Mouse (Mus musculus) hindbrain, embryonic 14.5 days (tissue): ENCODE measurements around the gene Ppfia1. TPM values are rescaled to one million over a fixed set of nuclear protein-coding genes. Genes with fewer than 3 reads are reported as not detected.

Experiments used
- ATAC-seq: fragments of 200-750 bp; cut with Nextera tagmentation; 2 replicates; pipeline ENCODE4 v1.8.0; 2017; ENCODE audit warnings: moderate number of reproducible peaks, mild to moderate bottlenecking, moderate TSS enrichment, moderate library complexity; ENCODE audit not compliant: low FRiP score
- DNase-seq: peaks from one replicate; pipeline ENCODE4 v3.0.0-alpha.2; 2015; ENCODE audit warnings: low spot score
- H3K27ac ChIP-seq: fragments of 300-500 bp; sonication (generic); 2 replicates; pipeline ENCODE4 v1.5.1; 2014; ENCODE audit warnings: mild to moderate bottlenecking, moderate library complexity
- H3K27me3 ChIP-seq: fragments of 300-500 bp; sonication (generic); 2 replicates; pipeline ENCODE4 v1.6.1; 2014; ENCODE audit warnings: mild to moderate bottlenecking, low read length, mixed read lengths; ENCODE audit not compliant: control insufficient read depth, insufficient read depth
- H3K36me3 ChIP-seq: fragments of 300-500 bp; sonication (generic); replicated peaks from 2 replicates; pipeline ENCODE4 v1.6.1; 2014; ENCODE audit not compliant: control insufficient read depth, insufficient read depth
- H3K4me1 ChIP-seq: fragments of 300-500 bp; sonication (generic); replicated peaks from 2 replicates; pipeline ENCODE4 v1.6.1; 2014; ENCODE audit warnings: antibody characterized with exemption, low read length, mixed read lengths; ENCODE audit not compliant: control insufficient read depth, insufficient read depth
- H3K4me2 ChIP-seq: fragments of 300-500 bp; sonication (generic); replicated peaks from 2 replicates; pipeline ENCODE4 v1.6.1; 2014; ENCODE audit warnings: mild to moderate bottlenecking, moderate library complexity
- H3K4me3 ChIP-seq: fragments of 300-500 bp; sonication (generic); replicated peaks from 2 replicates; pipeline ENCODE4 v1.5.1; 2014; ENCODE audit warnings: mild to moderate bottlenecking, low read length
- H3K9ac ChIP-seq: fragments of 300-500 bp; sonication (generic); 2 replicates; pipeline ENCODE4 v1.6.1; 2014
- H3K9me3 ChIP-seq: fragments of 300-500 bp; sonication (generic); 2 replicates; pipeline ENCODE4 v1.6.1; 2016; ENCODE audit warnings: low read length; ENCODE audit not compliant: control insufficient read depth
- WGBS: fragments of 180-500 bp; shearing (Covaris S2); extraction: QIAGEN DNeasy Blood & Tissue Kit; methylation state at CpG from one replicate; pipeline ENCODE4 v1.1.7; 2014; 5-methylcytosine and 5-hydroxymethylcytosine counted together
- polyA plus RNA-seq: library from polyadenylated mRNA; unstranded; fragments of >200 nt; fragmentation: Nextera tagmentation; extraction: Ambion mirVana; gene quantifications from 2 replicates; pipeline ENCODE4 v1.2.1, GENCODE M21; 2014

The Ppfia1 gene
- polyA plus RNA-seq, 1 experiment from 2014 or later = 26.0 TPM

- DNase-seq = no peak
- no peak for ATAC-seq
- Histone ChIP-seq H3K27me3 (no peaks in the 10 kb centered on the region), H3K4me1 (peaks cover 11% of the 10 kb centered on the region), H3K27ac (no peak overlapping the region), H3K36me3 (peaks cover 18% of the 10 kb centered on the region), H3K4me2 (no peak overlapping the region), H3K9ac (no peak overlapping the region), H3K4me3 (no peak overlapping the region), H3K9me3 (no peaks in the 10 kb centered on the region)
- 89% methylated on average over 5 of the region's 5 CpGs for WGBS
Observed at GRCm38 (mm10) chr7:144577876-144578275, 24.3 kb upstream of the Ppfia1 start.

DNA sequence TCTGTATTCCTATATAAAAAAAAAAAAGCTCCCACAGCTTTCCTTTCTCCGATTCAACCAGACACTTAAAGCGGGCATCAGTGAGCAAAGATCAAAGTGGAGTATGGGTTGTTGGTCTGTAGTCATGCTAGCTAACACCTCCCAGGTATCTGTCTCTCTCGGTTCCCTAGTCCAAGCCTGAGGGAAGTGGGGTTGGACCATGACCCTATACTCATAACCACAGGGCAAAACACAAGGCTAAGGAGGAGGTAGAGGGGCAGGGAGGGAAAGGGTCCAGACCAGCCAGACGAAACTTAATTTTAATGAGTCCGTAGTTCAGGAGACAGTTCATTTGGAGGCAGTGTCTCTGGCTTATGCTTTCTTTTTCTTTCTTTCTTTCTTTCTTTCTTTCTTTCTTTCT, 18.7 kb upstream of the Ppfia1 start:
- H3K4me1 ChIP-seq = no peaks in the 10 kb centered on the region
- no peak overlapping the region for H3K4me3 ChIP-seq
- WGBS = 86% methylated on average over 5 of the region's 5 CpGs
- no peaks in the 10 kb centered on the region for H3K9me3 ChIP-seq
- H3K27ac ChIP-seq = no peak overlapping the region
- DNase-seq (no peak), ATAC-seq (no peak)
- no peaks in the 10 kb centered on the region for H3K27me3 ChIP-seq
- H3K36me3 ChIP-seq = no peaks in the 10 kb centered on the region
- no peak overlapping the region for H3K4me2 ChIP-seq
- no peak overlapping the region for H3K9ac ChIP-seq

DNA sequence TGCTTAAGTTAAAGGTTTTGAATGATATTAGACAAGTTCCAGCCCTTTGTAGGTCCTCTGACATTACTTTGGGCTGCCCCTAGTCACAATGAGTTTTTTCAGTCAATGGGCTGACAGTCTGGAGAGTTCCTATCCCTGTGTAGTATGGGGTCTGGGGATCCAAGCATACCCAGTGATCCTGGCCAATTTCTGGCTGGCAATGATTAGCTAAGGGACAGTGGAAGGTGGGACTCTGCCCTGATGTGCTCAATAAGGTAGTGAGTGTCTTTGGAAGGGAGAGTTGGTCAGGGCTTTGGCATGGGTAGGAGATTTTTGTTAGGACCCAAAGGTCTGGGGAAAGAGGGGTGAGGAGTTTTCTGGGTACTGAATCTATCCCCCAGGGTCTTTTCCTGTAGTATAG, 18.1 kb upstream of the Ppfia1 start:
- no peak overlapping the region for H3K4me2 ChIP-seq
- no peaks in the 10 kb centered on the region for H3K4me1 ChIP-seq
- H3K36me3 ChIP-seq = no peaks in the 10 kb centered on the region
- H3K27me3 ChIP-seq = no peaks in the 10 kb centered on the region
- H3K9me3 ChIP-seq = no peaks in the 10 kb centered on the region
- ATAC-seq = no peak
- no peak for DNase-seq
- no peak overlapping the region for H3K9ac ChIP-seq
- H3K4me3 ChIP-seq = no peak overlapping the region
- H3K27ac ChIP-seq = no peak overlapping the region

DNA sequence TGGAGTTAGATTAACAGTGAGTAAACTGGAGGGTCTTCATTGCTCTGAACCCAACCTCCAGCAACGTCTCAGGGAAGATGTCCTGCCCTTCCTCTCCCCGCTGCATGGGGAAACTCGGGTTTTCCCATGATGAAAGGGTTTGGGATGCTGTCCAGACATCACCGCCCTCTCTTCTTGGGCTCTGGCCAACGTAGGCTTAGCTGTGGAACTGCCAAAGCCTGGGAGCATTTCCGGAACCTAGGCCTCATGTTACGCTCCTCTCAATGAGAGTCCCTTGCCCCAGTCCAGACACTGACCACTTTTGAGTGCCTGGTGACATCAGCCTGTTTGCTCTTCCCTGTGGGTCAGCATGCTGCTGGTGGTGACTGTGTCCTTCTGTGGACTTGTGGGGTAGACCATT, 15.9 kb upstream of the Ppfia1 start:
- Histone ChIP-seq H3K4me2 (no peak overlapping the region), H3K27ac (no peak overlapping the region), H3K27me3 (no peaks in the 10 kb centered on the region), H3K9ac (no peak overlapping the region), H3K9me3 (no peaks in the 10 kb centered on the region), H3K4me3 (no peak overlapping the region), H3K4me1 (no peaks in the 10 kb centered on the region), H3K36me3 (no peaks in the 10 kb centered on the region)
- DNase-seq = no peak
- 76% methylated on average over 7 of the region's 7 CpGs for WGBS
- ATAC-seq = no peak

- Histone ChIP-seq H3K27ac (no peak overlapping the region), H3K4me1 (no peaks in the 10 kb centered on the region), H3K36me3 (no peaks in the 10 kb centered on the region), H3K4me2 (no peak overlapping the region), H3K9me3 (no peaks in the 10 kb centered on the region), H3K4me3 (no peak overlapping the region), H3K9ac (no peak overlapping the region), H3K27me3 (no peaks in the 10 kb centered on the region)
- ATAC-seq = no peak
- DNase-seq = no peak
Observed at GRCm38 (mm10) chr7:144568091-144568490, 14.6 kb upstream of the Ppfia1 start.

DNA sequence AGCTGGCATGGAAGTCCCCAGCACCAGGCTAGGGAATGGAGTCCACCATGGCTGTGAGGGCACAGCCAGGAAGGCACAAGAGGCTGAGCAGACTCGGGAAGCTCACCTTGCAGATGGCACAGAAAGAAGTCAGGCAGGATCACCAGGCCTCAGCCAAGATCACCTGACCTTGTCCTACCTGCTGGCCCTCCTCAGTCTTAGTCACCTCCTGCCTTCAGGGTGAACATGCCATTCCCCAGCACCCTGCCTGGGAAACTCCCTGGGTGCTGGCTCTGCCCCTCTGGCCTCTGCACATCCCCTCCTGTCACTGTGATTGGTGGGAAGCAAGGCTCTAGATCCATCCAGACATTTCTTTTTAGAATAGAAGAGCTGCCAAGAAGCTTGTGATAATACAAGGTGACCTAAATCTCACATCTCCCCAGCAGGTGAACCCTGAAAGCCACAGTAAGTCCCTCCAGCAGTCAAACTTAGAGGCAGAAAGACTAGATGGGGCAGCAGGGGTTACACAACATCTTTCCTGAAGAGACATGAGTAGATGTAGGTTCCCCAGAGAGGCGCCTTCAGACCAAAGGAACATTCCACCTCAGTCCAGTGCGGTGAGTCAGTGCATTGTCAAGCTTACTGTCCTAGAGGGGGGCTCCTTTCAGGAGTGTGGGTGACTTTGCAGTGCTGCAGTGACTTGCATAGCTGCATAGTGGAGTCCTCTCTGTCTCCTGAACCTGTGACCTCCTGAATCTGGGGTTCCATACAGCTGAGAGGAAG, 13.6 kb upstream of the Ppfia1 start:
- no peak overlapping the region for H3K4me2 ChIP-seq
- H3K4me3 ChIP-seq = no peak overlapping the region
- no peaks in the 10 kb centered on the region for H3K9me3 ChIP-seq
- H3K27me3 ChIP-seq = no peaks in the 10 kb centered on the region
- ATAC-seq (no peak), DNase-seq (no peak)
- no peaks in the 10 kb centered on the region for H3K4me1 ChIP-seq
- H3K36me3 ChIP-seq = no peaks in the 10 kb centered on the region
- no peak overlapping the region for H3K27ac ChIP-seq
- H3K9ac ChIP-seq = no peak overlapping the region
- WGBS = 75% methylated on average over 3 of the region's 3 CpGs

- ATAC-seq = no peak
- no peak for DNase-seq
- H3K4me1 ChIP-seq = no peaks in the 10 kb centered on the region
- H3K27ac ChIP-seq = no peak overlapping the region
- no peaks in the 10 kb centered on the region for H3K9me3 ChIP-seq
- H3K4me2 ChIP-seq = no peak overlapping the region
- H3K36me3 ChIP-seq = no peaks in the 10 kb centered on the region
- H3K4me3 ChIP-seq = no peak overlapping the region
- no peak overlapping the region for H3K9ac ChIP-seq
- no peaks in the 10 kb centered on the region for H3K27me3 ChIP-seq
- WGBS = 66% methylated on average over 9 of the region's 9 CpGs
Observed at GRCm38 (mm10) chr7:144563456-144564155, 10.1 kb upstream of the Ppfia1 start.

GRCm38 (mm10) chr7:144562016-144562415, 8.5 kb upstream of the Ppfia1 start:
- no peaks in the 10 kb centered on the region for H3K4me1 ChIP-seq
- ATAC-seq = no peak
- H3K27ac ChIP-seq = no peak overlapping the region
- no peak for DNase-seq
- no peaks in the 10 kb centered on the region for H3K27me3 ChIP-seq
- no peak overlapping the region for H3K4me3 ChIP-seq
- no peak overlapping the region for H3K9ac ChIP-seq
- H3K9me3 ChIP-seq = no peaks in the 10 kb centered on the region
- no peak overlapping the region for H3K4me2 ChIP-seq
- H3K36me3 ChIP-seq = no peaks in the 10 kb centered on the region
- WGBS = 3% methylated on average over 3 of the region's 3 CpGs

DNA sequence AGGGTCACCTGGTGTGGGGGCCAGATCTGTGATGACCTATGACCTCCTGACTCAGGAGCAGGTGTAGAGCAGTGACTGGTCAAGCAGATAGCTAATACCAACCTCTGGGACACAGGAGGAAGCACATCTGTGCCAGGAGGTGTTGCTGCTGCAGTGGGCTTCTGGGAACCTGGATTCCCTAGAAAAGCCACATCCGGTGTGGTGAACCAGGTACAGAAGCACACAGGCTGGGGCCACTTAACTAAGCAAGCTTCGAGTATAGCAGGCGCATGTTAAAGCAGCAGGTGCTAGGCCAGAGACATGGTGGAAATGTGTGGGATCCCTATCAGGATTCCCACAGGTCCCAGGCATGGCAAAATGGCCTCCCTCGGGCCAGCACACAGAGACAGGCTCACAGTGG, 7.1 kb upstream of the Ppfia1 start:
- H3K9me3 ChIP-seq = no peaks in the 10 kb centered on the region
- DNase-seq = no peak
- 0 out of 2 replicates have a peak, but pooled peaks cover 2% of the 10 kb centered on the region for H3K27me3 ChIP-seq
- no peak overlapping the region for H3K4me3 ChIP-seq
- 92% methylated on average over 4 of the region's 4 CpGs for WGBS
- H3K4me2 ChIP-seq = no peak overlapping the region
- H3K4me1 ChIP-seq = no peaks in the 10 kb centered on the region
- H3K9ac ChIP-seq = no peak overlapping the region
- no peaks in the 10 kb centered on the region for H3K36me3 ChIP-seq
- no peak for ATAC-seq
- no peak overlapping the region for H3K27ac ChIP-seq
